Comparison of ENCODE assay signal across 11 mouse cellular contexts in the genomic region with DNA sequence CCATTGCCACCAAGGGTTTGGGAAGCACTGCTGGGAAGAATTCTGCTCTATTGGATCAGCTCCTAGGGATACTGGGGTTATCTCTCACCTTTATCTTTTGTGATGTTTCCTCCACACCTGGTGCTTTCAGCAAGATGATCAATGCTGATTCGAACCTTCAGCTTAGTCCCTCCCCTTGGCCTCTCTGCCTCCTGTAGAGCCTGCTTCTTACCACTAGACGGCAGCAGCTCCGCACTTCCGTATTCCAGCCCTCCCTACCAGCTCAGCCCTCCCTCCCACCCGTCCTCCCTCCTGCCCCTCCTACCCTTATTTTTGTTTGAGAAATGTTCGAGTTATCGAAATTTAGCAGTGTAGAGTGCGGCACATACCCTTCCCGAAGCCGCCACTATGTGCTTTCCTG. TPM values are rescaled to one million over a fixed set of nuclear protein-coding genes. Genes with fewer than 3 reads are reported as not detected.
A peak's percentile ranks its signal among the peaks of the same experiment; 100 is the strongest.
DNase-seq lines count a peak whose midpoint lies in the region; ATAC-seq and TF ChIP-seq lines count a peak whose summit lies in the region.
"Had no signal": no experiment of that assay in that cellular context is flagged by ENCODE, and none has a peak within 500 bp of the region (broad histone marks: within the 10 kb centered on the region; RNA-seq: fewer than 3 reads in every experiment).

No protein-coding gene starts in this region.

- TF ChIP-seq POLR2A in kidney, adult 2 months (IDR thresholded peaks at IDR 0.05; ENCODE audit: low read depth, low read length), result no peak
- TF ChIP-seq POLR2A in ES-Bruce4 (IDR thresholded peaks at IDR 0.05; ENCODE audit: insufficient read depth, low read length), result no peak
- no peak for TF ChIP-seq POLR2A in bone marrow macrophage, adult 2 months (IDR thresholded peaks at IDR 0.05; ENCODE audit: borderline replicate concordance, low read depth, low read length)

- WGBS in kidney, adult 2 months, result 62% methylated on average over 10 of the region's 10 CpGs
- whole genome bisulfite sequencing in kidney, embryonic 15.5 days, result 63% methylated on average over 10 of the region's 10 CpGs

- H3K27ac ChIP-seq in kidney, adult 2 months (ENCODE audit: insufficient read depth, low read depth, low read length), result no peak overlapping the region
- no peak overlapping the region for H3K27ac ChIP-seq in ES-Bruce4 (ENCODE audit: insufficient read depth, low read length)
- H3K27ac ChIP-seq in bone marrow macrophage, adult 2 months (ENCODE audit: insufficient read depth, low read depth, low read length), result no peak overlapping the region
- H3K27ac ChIP-seq in kidney, embryonic 15.5 days, result no peak overlapping the region
- H3K27ac ChIP-seq: forebrain, embryonic 15.5 days; hindbrain, embryonic 13.5 days; limb, embryonic 12.5 days had no signal

- TF ChIP-seq CTCF in kidney, adult 2 months (conservative IDR thresholded peaks at IDR 0.05; ENCODE audit: insufficient read depth, insufficient read length, low read depth, low read length), result peak; percentile 48; the same call in 1 of the 2 replicates
- TF ChIP-seq CTCF in ES-Bruce4 (IDR thresholded peaks at IDR 0.05; ENCODE audit: low read depth, low read length), result peak; percentile 93
- TF ChIP-seq CTCF in bone marrow macrophage, adult 2 months (IDR thresholded peaks at IDR 0.05; ENCODE audit: low read depth, low read length), result peak; percentile 40

- no peak overlapping the region for H3K4me2 ChIP-seq in kidney, embryonic 15.5 days
- H3K4me2 ChIP-seq: forebrain, embryonic 15.5 days; hindbrain, embryonic 13.5 days; limb, embryonic 12.5 days had no signal

- TF ChIP-seq EP300 in ES-Bruce4 (IDR thresholded peaks at IDR 0.05; ENCODE audit: insufficient read depth, low read depth, low read length), result no peak

- H3K9ac ChIP-seq in ES-Bruce4 (ENCODE audit: low read depth, poor library complexity, severe bottlenecking), result no peak overlapping the region
- no peak overlapping the region for H3K9ac ChIP-seq in kidney, embryonic 15.5 days
- H3K9ac ChIP-seq: forebrain, embryonic 15.5 days; hindbrain, embryonic 13.5 days; limb, embryonic 12.5 days had no signal

- no peaks in the 10 kb centered on the region for H3K27me3 ChIP-seq in kidney, adult 2 months (replicated peaks; ENCODE audit: control insufficient read depth, insufficient read depth, low read length)
- H3K27me3 ChIP-seq in ES-Bruce4 (ENCODE audit: control insufficient read depth, insufficient read depth, low read length, poor library complexity, severe bottlenecking), result no peaks in the 10 kb centered on the region
- no peaks in the 10 kb centered on the region for H3K27me3 ChIP-seq in kidney, embryonic 15.5 days
- H3K27me3 ChIP-seq: forebrain, embryonic 15.5 days; hindbrain, embryonic 13.5 days; limb, embryonic 12.5 days had no signal

- no peaks in the 10 kb centered on the region for H3K36me3 ChIP-seq in kidney, adult 2 months (ENCODE audit: control insufficient read depth, insufficient read depth, low read length)
- H3K36me3 ChIP-seq in ES-Bruce4 (ENCODE audit: control insufficient read depth, insufficient read depth, low read length, poor library complexity, severe bottlenecking), result no peaks in the 10 kb centered on the region
- H3K36me3 ChIP-seq in kidney, embryonic 15.5 days, result no peaks in the 10 kb centered on the region
- H3K36me3 ChIP-seq: forebrain, embryonic 15.5 days; hindbrain, embryonic 13.5 days; limb, embryonic 12.5 days had no signal

- no peaks in the 10 kb centered on the region for H3K9me3 ChIP-seq in ES-Bruce4 (replicated peaks; ENCODE audit: control insufficient read depth, insufficient read depth, low read length, poor library complexity, severe bottlenecking)
- no peaks in the 10 kb centered on the region for H3K9me3 ChIP-seq in kidney, embryonic 15.5 days (replicated peaks)
- H3K9me3 ChIP-seq: forebrain, embryonic 15.5 days; hindbrain, embryonic 13.5 days; limb, embryonic 12.5 days had no signal

- no peak overlapping the region for H3K4me3 ChIP-seq in kidney, adult 2 months (ENCODE audit: insufficient read depth, low read depth, low read length)
- H3K4me3 ChIP-seq in ES-Bruce4 (ENCODE audit: low read depth, low read length), result no peak overlapping the region
- H3K4me3 ChIP-seq in bone marrow macrophage, adult 2 months (ENCODE audit: insufficient read depth, low read length), result no peak overlapping the region
- no peak overlapping the region for H3K4me3 ChIP-seq in kidney, embryonic 15.5 days (replicated peaks)
- H3K4me3 ChIP-seq: forebrain, embryonic 15.5 days; hindbrain, embryonic 13.5 days; limb, embryonic 12.5 days had no signal

- no peaks in the 10 kb centered on the region for H3K4me1 ChIP-seq in kidney, adult 2 months (ENCODE audit: control insufficient read depth, insufficient read depth, low read length)
- no peaks in the 10 kb centered on the region for H3K4me1 ChIP-seq in ES-Bruce4 (ENCODE audit: control insufficient read depth, insufficient read depth, low read length)
- peaks cover 3% of the 10 kb centered on the region; the same call in 1 of the 2 replicates for H3K4me1 ChIP-seq in bone marrow macrophage, adult 2 months (ENCODE audit: control insufficient read depth, insufficient read depth, low read length)
- H3K4me1 ChIP-seq in kidney, embryonic 15.5 days, result peaks cover 4% of the 10 kb centered on the region
- H3K4me1 ChIP-seq: forebrain, embryonic 15.5 days; hindbrain, embryonic 13.5 days had no signal

- peak; percentile 44; the same call in 1 of the 2 replicates for ATAC-seq in megakaryocyte progenitor cell, adult 5-6 weeks (replicated peaks; ENCODE audit: poor library complexity)
- no peak for ATAC-seq in kidney, embryonic 15.5 days (replicated peaks; ENCODE audit: low FRiP score)
- ATAC-seq: forebrain, embryonic 15.5 days had no signal

- DNase-seq in kidney, adult 2 months, result no peak
- DNase-seq in kidney, postnatal 14 days, result no peak
- no peak for DNase-seq in right cerebral cortex, postnatal 4 days
- no peak for DNase-seq in kidney, adult 8-10 months

RNA-seq across cellular contexts. Expression of a gene that starts 55.5 kb away (rescaled TPM):
- polyA plus RNA-seq in kidney, adult 2 months (2012; rRNA removed), result 0.35 and 0.41 TPM in 2 replicates
- polyA plus RNA-seq in ES-Bruce4 (2011; ENCODE audit: insufficient read depth, insufficient read length, low read depth, missing spikeins), result 1.2 and 1.4 TPM in 2 replicates
- 0.46 TPM in 1 of 2 replicates, not detected in the other for polyA plus RNA-seq in bone marrow macrophage, adult 2 months (2012; ENCODE audit: insufficient read depth, insufficient read length, missing spikeins)
- total RNA-seq in megakaryocyte progenitor cell, adult 5-6 weeks (2015), result not detected in 2 replicates
- total RNA-seq in megakaryocyte progenitor cell, adult 5-6 weeks (2017), result not detected in 2 replicates
- 1.2 and 1.4 TPM in 2 replicates for polyA plus RNA-seq in kidney, embryonic 15.5 days (2015; fragmentation: Nextera tagmentation; extraction: Ambion mirVana)

Comparison
In these comparisons a context has a peak if more than half of its experiments do, and no peak if none do; other contexts are left out.
1. CTCF ChIP-seq: peak in every context shown above with its lines; median percentile 93 in ES-Bruce4; 48 in kidney, adult 2 months; 40 in bone marrow macrophage, adult 2 months.